Mouse (Mus musculus) MEL (cell line): ENCODE measurements around the gene Uap1. TPM values are rescaled to one million over a fixed set of nuclear protein-coding genes. Genes with fewer than 3 reads are reported as not detected.

Source experiments
- DNase-seq: peaks from one replicate; pipeline ENCODE4 v3.0.0; 2011; ENCODE audit warnings: low read depth, low spot score
- H3K27ac ChIP-seq: 2 replicates; pipeline ENCODE4 v1.5.1; 2012; ENCODE audit warnings: low read depth, mild to moderate bottlenecking, control low read depth, low read length, moderate library complexity; ENCODE audit not compliant: control insufficient read depth
- H3K27me3 ChIP-seq, 2 experiments: fragments of 150-350 bp in 1 of 2; sonication (generic) in 1 of 2; 2 replicates each; pipeline ENCODE4 v1.6.1; 2012; ENCODE audit warnings: low read length in 2 of 2, mild to moderate bottlenecking in 2 of 2, improper control_type of control experiment in 1 of 2, moderate library complexity in 1 of 2; ENCODE audit not compliant: insufficient read depth in 2 of 2, control insufficient read depth in 1 of 2
- H3K36me3 ChIP-seq, 2 experiments: 2 replicates each; pipeline ENCODE4 v1.6.1; 2012 to 2014; ENCODE audit warnings: low read length in 2 of 2, improper control_type of control experiment in 1 of 2, inconsistent platforms in 1 of 2, mild to moderate bottlenecking in 1 of 2; ENCODE audit not compliant: insufficient read depth in 2 of 2, control insufficient read depth in 1 of 2
- H3K4me1 ChIP-seq, 2 experiments: fragments of 150-350 bp in 1 of 2; sonication (generic) in 1 of 2; 2 replicates each; pipeline ENCODE4 v1.6.1; 2012; ENCODE audit warnings: low read length in 2 of 2, improper control_type of control experiment in 1 of 2, mild to moderate bottlenecking in 1 of 2; ENCODE audit not compliant: insufficient read depth in 2 of 2, control insufficient read depth in 1 of 2
- H3K4me3 ChIP-seq, 2 experiments: fragments of 150-350 bp in 1 of 2; sonication (generic) in 1 of 2; 2 replicates each; pipeline ENCODE4 v1.5.1; 2012; ENCODE audit warnings: low read depth in 2 of 2, low read length in 2 of 2, mild to moderate bottlenecking in 2 of 2, moderate library complexity in 2 of 2, control low read depth in 1 of 2, improper control_type of control experiment in 1 of 2; ENCODE audit not compliant: control insufficient read depth in 1 of 2, insufficient read depth in 1 of 2
- H3K79me2 ChIP-seq: 2 replicates; pipeline ENCODE4 v1.6.1; 2012; ENCODE audit warnings: mild to moderate bottlenecking, low read length, moderate library complexity; ENCODE audit not compliant: control insufficient read depth, poor library complexity, insufficient read depth
- H3K9ac ChIP-seq: 2 replicates; pipeline ENCODE4 v1.6.1; 2012; ENCODE audit warnings: low read depth, mild to moderate bottlenecking, control low read depth, low read length, moderate library complexity; ENCODE audit not compliant: control insufficient read depth, poor library complexity, severe bottlenecking
- H3K9me3 ChIP-seq: fragments of 150-350 bp; sonication (generic); replicated peaks from 2 replicates; pipeline ENCODE4 v1.6.1; 2012; ENCODE audit warnings: mild to moderate bottlenecking, low read length, improper control_type of control experiment, moderate library complexity; ENCODE audit not compliant: insufficient read depth
- EP300 ChIP-seq, 2 experiments: IDR thresholded peaks; 2 replicates each; pipeline ENCODE4 v1.6.1; 2011; ENCODE audit warnings: improper control_type of control experiment in 2 of 2, low read length in 2 of 2, low read depth in 1 of 2, mild to moderate bottlenecking in 1 of 2
- ETS1 ChIP-seq: IDR thresholded peaks from 2 replicates; pipeline ENCODE4 v1.6.1; 2012; ENCODE audit warnings: low read depth, mild to moderate bottlenecking, inconsistent platforms, low read length, improper control_type of control experiment, moderate library complexity
- HCFC1 ChIP-seq: IDR thresholded peaks from 2 replicates; pipeline ENCODE4 v1.6.1; 2012; ENCODE audit warnings: low read depth, mild to moderate bottlenecking, inconsistent platforms, low read length, improper control_type of control experiment, moderate library complexity
- KAT2A ChIP-seq: conservative IDR thresholded peaks from 2 replicates; pipeline ENCODE4 v1.6.1; 2012; ENCODE audit warnings: low read depth, low read length, improper control_type of control experiment, inconsistent platforms
- MAFK ChIP-seq: IDR thresholded peaks from 2 replicates; pipeline ENCODE4 v1.6.1; 2011; ENCODE audit warnings: low read depth, mild to moderate bottlenecking, low read length, improper control_type of control experiment, borderline replicate concordance
- MAX ChIP-seq: IDR thresholded peaks from 2 replicates; pipeline ENCODE4 v1.6.1; 2011; ENCODE audit warnings: low read length, improper control_type of control experiment
- MXI1 ChIP-seq: IDR thresholded peaks from 2 replicates; pipeline ENCODE4 v1.6.1; 2011; ENCODE audit warnings: mild to moderate bottlenecking, low read depth, low read length, improper control_type of control experiment
- MYC ChIP-seq: IDR thresholded peaks from 2 replicates; pipeline ENCODE4 v1.6.1; 2011; ENCODE audit warnings: low read depth, mild to moderate bottlenecking, low read length, improper control_type of control experiment, moderate library complexity
- NELFE ChIP-seq: IDR thresholded peaks from 2 replicates; pipeline ENCODE4 v1.6.1; 2011; ENCODE audit warnings: low read depth, low read length, improper control_type of control experiment
- POLR2AphosphoS2 ChIP-seq: IDR thresholded peaks from 2 replicates; pipeline ENCODE4 v1.6.1; 2011; ENCODE audit warnings: low read length, improper control_type of control experiment
- SMC3 ChIP-seq: IDR thresholded peaks from 2 replicates; pipeline ENCODE4 v1.6.1; 2011; ENCODE audit warnings: low read depth, low read length, improper control_type of control experiment
- TAL1 ChIP-seq: IDR thresholded peaks from 2 replicates; pipeline ENCODE4 v1.6.1; 2012; ENCODE audit warnings: mild to moderate bottlenecking, inconsistent platforms, low read length, moderate library complexity, mixed read lengths
- ZKSCAN1 ChIP-seq: IDR thresholded peaks from 2 replicates; pipeline ENCODE4 v1.6.1; 2012; ENCODE audit warnings: low read depth, mild to moderate bottlenecking, inconsistent platforms, low read length, improper control_type of control experiment, moderate library complexity
- polyA plus RNA-seq, 2 experiments: library from polyadenylated mRNA; stranded (reverse) in 1 of 2; unstranded in 1 of 2; fragments of >175 nt in 1 of 2; fragments of >200 nt in 1 of 2; gene quantifications; 2 replicates each; pipeline versions ENCODE4 v1.2.1 to v1.2.4; 2012; ENCODE audit warnings: low replicate concordance in 2 of 2, low read depth in 1 of 2; ENCODE audit not compliant: insufficient read length in 2 of 2, insufficient read depth in 1 of 2, missing spikeins in 1 of 2
- total RNA-seq: library from RNA; depleted of rRNA; stranded (reverse); fragments of 300-350 nt; gene quantifications from 2 replicates; pipeline ENCODE4 v1.2.3, GENCODE M21; 2012

The Uap1 gene
- total and polyA plus RNA-seq, 3 experiments, result 74.5 to 80.8 TPM; not detected in 1

GRCm38 (mm10) chr1:170152552-170152951, 22.2 kb downstream of the Uap1 start:
- Histone ChIP-seq H3K36me3 (peaks cover 37 to 49% of the 10 kb centered on the region in 2 experiments), H3K4me1 (peaks cover 28 to 36% of the 10 kb centered on the region in 2 experiments), H3K27ac (no peak overlapping the region), H3K27me3 (no peaks in the 10 kb centered on the region), H3K79me2 (no peaks in the 10 kb centered on the region), H3K4me3 (no peak overlapping the region), H3K9ac (no peak overlapping the region), H3K9me3 (no peaks in the 10 kb centered on the region)
- no peak for TF ChIP-seq MAX
- 0 out of 2 replicates have a peak, but pooled peaks have one; percentile 19 for TF ChIP-seq POLR2AphosphoS2
- no peak for DNase-seq

- H3K36me3 ChIP-seq, result peaks cover 41 to 56% of the 10 kb centered on the region in 2 experiments
- H3K4me1 ChIP-seq, result peaks cover 31% of the 10 kb centered on the region in 2 experiments
- H3K27me3 ChIP-seq, result no peaks in the 10 kb centered on the region
- H3K9ac ChIP-seq, result no peak overlapping the region
- no peaks in the 10 kb centered on the region for H3K9me3 ChIP-seq
- no peak overlapping the region for H3K27ac ChIP-seq
- H3K79me2 ChIP-seq, result no peaks in the 10 kb centered on the region
- TF ChIP-seq HCFC1 (no peak), MAFK (no peak), ETS1 (no peak), KAT2A (no peak), MXI1 (no peak)
- no peak for DNase-seq
- no peak overlapping the region for H3K4me3 ChIP-seq
These were observed 23.9 kb downstream of the Uap1 start for GRCm38 (mm10) chr1:170150870-170151269.

GRCm38 (mm10) chr1:170149756-170150155, 25.0 kb downstream of the Uap1 start:
- no peaks in the 10 kb centered on the region for H3K9me3 ChIP-seq
- no peaks in the 10 kb centered on the region for H3K79me2 ChIP-seq
- peaks cover 27% of the 10 kb centered on the region in 2 experiments for H3K4me1 ChIP-seq
- no peaks in the 10 kb centered on the region for H3K27me3 ChIP-seq
- no peak overlapping the region for H3K9ac ChIP-seq
- peak overlapping the region; percentile 87 for H3K27ac ChIP-seq
- no peak for TF ChIP-seq TAL1
- TF ChIP-seq MAX, result peak; percentile 51; the same call in 1 of the 2 replicates
- no peak for TF ChIP-seq NELFE
- 0 out of 2 replicates have a peak, but pooled peaks have one; percentile 42 for TF ChIP-seq MYC
- no peak for TF ChIP-seq SMC3
- TF ChIP-seq ZKSCAN1, result no peak
- no peak for TF ChIP-seq EP300 (IDR thresholded peaks at IDR 0.05; ENCODE audit: low read depth in 1 of 2, low read length in 2 of 2)
- TF ChIP-seq MXI1, result 0 out of 2 replicates have a peak, but pooled peaks have one; percentile 31
- TF ChIP-seq, all 39 proteins: peak for 3
- DNase-seq, result no peak
- no peak overlapping the region for H3K4me3 ChIP-seq
- peaks cover 36 to 58% of the 10 kb centered on the region in 2 experiments for H3K36me3 ChIP-seq
